Mouse (Mus musculus): ENCODE results near the gene Srrm2. TPM values are rescaled to one million over a fixed set of nuclear protein-coding genes. Genes with fewer than 3 reads are reported as not detected.

The Srrm2 gene
- polyA plus RNA-seq (2012; rRNA removed; ENCODE audit: low replicate concordance) = 340 and 451 TPM in 2 replicates

DNA sequence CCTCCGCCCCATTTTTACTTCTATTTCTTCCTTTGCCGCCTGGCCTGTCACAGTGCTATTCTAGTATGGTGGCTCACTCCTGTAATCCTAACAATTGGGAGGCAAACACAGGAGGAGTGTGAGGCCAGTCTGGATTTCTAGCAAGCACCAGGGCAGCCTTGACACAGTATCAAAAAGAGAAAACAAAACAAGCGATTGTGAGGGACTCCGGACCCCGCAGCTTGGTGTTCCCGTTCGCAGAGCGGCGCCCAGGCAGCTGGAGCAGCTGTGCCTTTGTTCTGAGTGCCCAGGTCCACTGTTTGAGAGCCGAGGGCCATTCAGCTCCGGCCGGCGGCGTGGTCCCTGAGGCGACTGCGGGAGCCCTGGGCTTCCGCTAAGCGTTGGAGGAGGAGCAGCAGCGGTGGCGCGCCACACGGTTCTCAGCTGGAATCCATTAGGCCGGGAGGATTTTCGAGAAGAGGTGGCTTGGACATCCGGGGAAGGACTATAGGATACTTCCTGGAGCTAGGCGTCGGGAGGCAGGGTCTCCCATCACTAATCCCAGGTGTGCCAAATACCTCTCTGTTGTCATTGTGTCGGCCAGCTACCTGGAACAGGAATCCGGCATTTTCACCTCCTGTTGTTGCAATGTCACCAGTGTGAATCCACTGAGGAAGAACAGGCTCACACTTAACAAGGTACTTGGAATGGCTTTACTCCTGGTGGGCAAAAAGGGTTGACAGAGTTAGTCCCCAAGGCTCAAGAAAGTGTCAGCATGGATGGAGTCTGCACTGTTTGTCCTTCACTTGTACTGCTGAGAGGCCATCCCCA is at the start of gene Srrm2:
Srrm2 (plus strand) TSS at position 264 of the 810 bp plus-strand sequence.

GRCm38 (mm10) chr17:23740598-23741021 is 49.7 kb upstream of the Srrm2 start, which contains the start of gene Paqr4:
Paqr4 (minus strand) TSS chr17:23740867.

GRCm38 (mm10) chr17:23745301-23746251 is 44.8 kb upstream of the Srrm2 start, which contains the start of gene Kremen2:
Kremen2 (minus strand) TSS chr17:23745833.

DNA sequence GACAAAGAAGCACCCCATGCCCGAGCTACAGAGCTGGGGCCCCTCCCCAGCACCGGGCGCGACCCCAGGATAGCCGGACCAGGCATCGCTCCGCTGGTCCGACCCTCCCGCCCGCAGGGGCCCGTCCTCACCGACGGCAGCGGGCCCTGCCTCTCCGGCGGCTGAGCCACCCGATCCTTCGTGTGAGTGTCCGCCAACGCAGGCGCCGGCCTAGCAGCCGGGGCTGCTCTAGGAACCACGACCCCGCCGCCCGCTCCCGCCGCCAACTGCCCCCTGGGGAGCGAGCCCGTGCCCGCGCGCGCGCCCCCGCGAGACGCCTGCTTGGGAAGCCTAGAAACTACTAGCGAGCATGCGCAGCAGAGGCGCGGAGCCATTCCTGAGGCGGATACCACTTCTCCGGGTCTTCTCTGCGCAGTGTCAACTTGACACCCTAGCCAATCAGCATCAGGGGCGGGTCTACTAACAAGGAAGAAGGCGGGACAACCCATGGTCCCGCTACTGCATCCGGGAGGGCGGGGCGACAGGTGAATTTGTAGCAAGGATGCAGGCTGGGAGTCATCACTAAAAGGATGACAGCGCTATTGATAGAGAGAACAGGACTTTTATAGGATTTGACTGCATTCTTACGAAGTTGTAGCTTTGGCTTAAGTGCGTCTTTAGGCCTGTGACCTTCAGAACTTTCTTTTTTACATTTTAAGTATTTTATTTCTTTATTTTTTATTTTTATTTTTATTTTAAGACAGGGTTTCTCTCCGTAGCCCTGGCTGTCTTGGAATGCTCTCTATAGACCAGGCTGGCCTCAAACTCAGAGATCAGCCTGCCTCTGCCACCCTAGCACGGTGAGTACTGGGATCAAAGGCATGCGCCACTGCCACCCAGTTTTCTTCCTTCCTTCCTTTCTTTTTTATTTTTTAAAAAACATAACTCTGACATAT is 18.8 kb upstream of the Srrm2 start, which contains the start of gene Flywch1:
Flywch1 (minus strand) TSS at position 319 of the 935 bp plus-strand sequence.

GRCm38 (mm10) chr17:23785561-23786471 is 4.5 kb upstream of the Srrm2 start, which contains the start of gene Flywch2:
Flywch2 (minus strand) TSS chr17:23786081.

GRCm38 (mm10) chr17:23829064-23829619 is 38.8 kb downstream of the Srrm2 start, which contains the start of gene Elob:
Elob (minus strand) TSS chr17:23829136.

DNA sequence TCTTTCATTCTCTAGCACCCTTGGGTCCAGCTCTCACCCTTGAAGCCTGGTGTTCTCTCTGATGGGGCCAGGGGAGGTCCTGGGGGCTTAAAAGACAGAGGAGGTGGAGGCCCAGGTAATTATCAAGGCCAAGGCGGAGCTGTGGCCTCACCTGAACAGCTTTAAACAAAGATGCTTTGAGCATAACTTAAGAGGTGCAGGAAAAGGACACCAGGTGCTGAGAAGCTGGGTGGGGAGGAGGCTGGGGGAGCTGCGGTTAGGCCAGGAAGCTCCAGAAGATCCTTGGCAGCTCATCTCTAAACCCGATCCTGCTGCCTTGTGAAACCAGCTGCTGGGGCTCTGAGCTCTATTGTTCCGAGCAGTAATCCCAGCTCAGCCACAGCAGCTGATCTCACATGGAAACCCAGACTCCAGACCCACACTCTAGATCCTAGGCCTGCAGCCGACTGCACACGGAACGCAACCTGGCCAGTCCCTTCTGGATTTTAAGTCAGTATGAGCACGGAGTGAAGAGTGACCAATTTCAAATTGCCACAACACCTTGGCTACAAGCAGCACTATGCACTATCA is 45.8 kb downstream of the Srrm2 start, which contains the start of gene Prss33:
Prss33 (minus strand) TSS at position 51 of the 570 bp plus-strand sequence.

GRCm38 (mm10) chr17:23843812-23844273 is 53.5 kb downstream of the Srrm2 start, which contains the start of the genes Prss32 and Prss41:
Prss32 (plus strand) TSS chr17:23843855.
Prss41 (minus strand) TSS chr17:23844172.

GRCm38 (mm10) chr17:23867756-23868155 is 77.4 kb downstream of the Srrm2 start, which contains the start of gene Prss21:
Prss21 (plus strand) TSS chr17:23868056.

Other genes with a start within 250 kb of the Srrm2 start
- gene Zfp213, start 226.3 kb upstream of the Srrm2 start, polyA plus RNA-seq (2012; rRNA removed; ENCODE audit: low replicate concordance) = 12.0 and 13.1 TPM in 2 replicates
- 6.5 and 13.2 TPM in 2 replicates for gene Zfp13, start 191.0 kb upstream of the Srrm2 start, polyA plus RNA-seq (2012; rRNA removed; ENCODE audit: low replicate concordance)
- gene Zscan10, start 189.7 kb upstream of the Srrm2 start, polyA plus RNA-seq (2012; rRNA removed; ENCODE audit: low replicate concordance) = not detected in 2 replicates
- 0.81 and 1.5 TPM in 2 replicates for gene Mmp25, start 145.3 kb upstream of the Srrm2 start, polyA plus RNA-seq (2012; rRNA removed; ENCODE audit: low replicate concordance)
- 5.3 and 6.5 TPM in 2 replicates for gene Bicdl2, start 130.0 kb upstream of the Srrm2 start, polyA plus RNA-seq (2012; rRNA removed; ENCODE audit: low replicate concordance)
- 423 and 457 TPM in 2 replicates for gene Hcfc1r1, start 116.9 kb upstream of the Srrm2 start, polyA plus RNA-seq (2012; rRNA removed; ENCODE audit: low replicate concordance)
- gene Thoc6, start 116.7 kb upstream of the Srrm2 start, polyA plus RNA-seq (2012; rRNA removed; ENCODE audit: low replicate concordance) = 22.7 and 23.3 TPM in 2 replicates
- 16.8 and 17.2 TPM in 2 replicates for gene Tnfrsf12a, start 113.1 kb upstream of the Srrm2 start, polyA plus RNA-seq (2012; rRNA removed; ENCODE audit: low replicate concordance)
- 0.44 and 1.2 TPM in 2 replicates for gene Cldn6, start 111.3 kb upstream of the Srrm2 start, polyA plus RNA-seq (2012; rRNA removed; ENCODE audit: low replicate concordance)
- 0.14 and 0.55 TPM in 2 replicates for gene Cldn9, start 106.5 kb upstream of the Srrm2 start, polyA plus RNA-seq (2012; rRNA removed; ENCODE audit: low replicate concordance)
- 0.05 and 0.09 TPM in 2 replicates for gene 1520401A03Rik, start 67.7 kb upstream of the Srrm2 start, polyA plus RNA-seq (2012; rRNA removed; ENCODE audit: low replicate concordance)
- 58.5 and 61.5 TPM in 2 replicates for gene Pkmyt1, start 64.2 kb upstream of the Srrm2 start, polyA plus RNA-seq (2012; rRNA removed; ENCODE audit: low replicate concordance)
- 144 and 151 TPM in 2 replicates for gene Paqr4, start 49.7 kb upstream of the Srrm2 start, polyA plus RNA-seq (2012; rRNA removed; ENCODE audit: low replicate concordance)
- gene Kremen2, start 44.7 kb upstream of the Srrm2 start, polyA plus RNA-seq (2012; rRNA removed; ENCODE audit: low replicate concordance) = 5.0 and 7.8 TPM in 2 replicates
- 15.9 and 34.2 TPM in 2 replicates for gene Flywch1, start 18.9 kb upstream of the Srrm2 start, polyA plus RNA-seq (2012; rRNA removed; ENCODE audit: low replicate concordance)
- 3.8 and 6.0 TPM in 2 replicates for gene Flywch2, start 4.5 kb upstream of the Srrm2 start, polyA plus RNA-seq (2012; rRNA removed; ENCODE audit: low replicate concordance)
- gene Elob, start 38.6 kb downstream of the Srrm2 start, polyA plus RNA-seq (2012; rRNA removed; ENCODE audit: low replicate concordance) = 480 and 804 TPM in 2 replicates
- 0.11 and 1.1 TPM in 2 replicates for gene Prss33, start 45.5 kb downstream of the Srrm2 start, polyA plus RNA-seq (2012; rRNA removed; ENCODE audit: low replicate concordance)
- gene Prss32, start 53.3 kb downstream of the Srrm2 start, polyA plus RNA-seq (2012; rRNA removed; ENCODE audit: low replicate concordance) = 308 and 338 TPM in 2 replicates
- gene Prss41, start 53.6 kb downstream of the Srrm2 start, polyA plus RNA-seq (2012; rRNA removed; ENCODE audit: low replicate concordance) = 2.4 and 2.8 TPM in 2 replicates
- not detected in 2 replicates for gene Prss21, start 77.5 kb downstream of the Srrm2 start, polyA plus RNA-seq (2012; rRNA removed; ENCODE audit: low replicate concordance)
- gene Dcpp1, start 90.3 kb downstream of the Srrm2 start, polyA plus RNA-seq (2012; rRNA removed; ENCODE audit: low replicate concordance) = not detected in 2 replicates
- not detected in 2 replicates for gene Dcpp2, start 90.3 kb downstream of the Srrm2 start, polyA plus RNA-seq (2012; rRNA removed; ENCODE audit: low replicate concordance)
- not detected in 2 replicates for gene Dcpp3, start 126.9 kb downstream of the Srrm2 start, polyA plus RNA-seq (2012; rRNA removed; ENCODE audit: low replicate concordance)
- gene Sbp, start 151.1 kb downstream of the Srrm2 start, polyA plus RNA-seq (2012; rRNA removed; ENCODE audit: low replicate concordance) = not detected in 2 replicates
- gene Sbpl, start 164.7 kb downstream of the Srrm2 start, polyA plus RNA-seq (2012; rRNA removed; ENCODE audit: low replicate concordance) = not detected in 2 replicates
- 22.5 and 226 TPM in 2 replicates for gene Prss30, start 190.0 kb downstream of the Srrm2 start, polyA plus RNA-seq (2012; rRNA removed; ENCODE audit: low replicate concordance)
- gene Prss22, start 207.6 kb downstream of the Srrm2 start, polyA plus RNA-seq (2012; rRNA removed; ENCODE audit: low replicate concordance) = 0.25 and 0.68 TPM in 2 replicates
- gene Prss27, start 247.6 kb downstream of the Srrm2 start, polyA plus RNA-seq (2012; rRNA removed; ENCODE audit: low replicate concordance) = 3.0 and 5.6 TPM in 2 replicates

Measured in duodenum, adult 2 months (tissue).